Mouse (Mus musculus): ENCODE data around the gene Abhd8.
"Not testable (repeated sequence)": the region's sequence is repeated elsewhere in the genome, so short reads cannot be mapped to it uniquely, and the experiment has no call there.

The Abhd8 gene

DNA sequence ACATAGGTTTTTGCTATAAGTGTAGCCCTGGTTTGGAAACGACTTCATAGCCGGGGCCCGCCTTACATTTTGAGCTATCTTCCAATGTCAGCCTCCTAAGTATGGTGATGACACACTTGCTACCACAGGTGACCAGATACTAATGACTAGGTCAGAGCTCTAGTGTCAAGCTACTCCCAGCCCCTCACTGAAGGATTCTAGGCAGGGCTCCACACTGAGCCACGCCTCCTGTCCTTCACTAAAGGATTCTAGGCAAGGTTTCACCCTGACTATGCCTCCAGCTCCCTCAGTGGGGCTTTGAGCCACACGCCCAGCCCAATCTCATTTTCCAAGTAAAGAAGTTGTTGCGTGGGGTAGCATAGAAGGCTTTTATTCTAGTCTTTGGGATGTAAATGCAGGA is 2.7 kb downstream of the Abhd8 start:
- no peak for DNase-seq (ENCODE audit: low spot score)

GRCm38 (mm10) chr8:71457659-71458270 is 5.7 kb downstream of the Abhd8 start:
- DNase-seq (ENCODE audit: low spot score), result no peak

DNA sequence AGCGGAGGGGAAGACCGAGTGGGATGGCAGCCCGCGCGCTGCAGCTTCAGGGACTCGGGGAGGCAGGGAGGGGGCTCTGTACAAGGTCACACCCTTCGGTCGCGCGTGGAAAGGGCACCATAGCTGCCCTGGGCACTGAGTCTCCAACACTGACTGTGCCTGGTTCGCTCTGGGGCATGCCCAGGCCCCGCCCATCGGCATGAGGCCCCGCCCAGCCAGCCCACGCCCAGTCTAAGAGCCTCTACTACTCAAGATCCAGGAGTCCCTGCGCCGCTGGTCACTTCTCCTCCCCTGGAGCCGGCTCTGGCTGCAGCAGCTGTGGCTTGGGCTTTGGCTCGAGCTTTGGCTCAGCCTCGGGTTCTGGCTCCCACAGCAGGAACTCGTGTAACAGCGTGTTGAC is 6.5 kb downstream of the Abhd8 start:
- DNase-seq (ENCODE audit: low spot score), result peak; percentile 48

- DNase-seq (ENCODE audit: low spot score), result no peak
These were observed 8.8 kb downstream of the Abhd8 start for GRCm38 (mm10) chr8:71454668-71455067.

- no peak for DNase-seq (ENCODE audit: low spot score)
These were observed 10.8 kb downstream of the Abhd8 start for GRCm38 (mm10) chr8:71452669-71453068.

GRCm38 (mm10) chr8:71451777-71452176 is 11.7 kb downstream of the Abhd8 start:
- no peak for DNase-seq (ENCODE audit: low spot score)

DNA sequence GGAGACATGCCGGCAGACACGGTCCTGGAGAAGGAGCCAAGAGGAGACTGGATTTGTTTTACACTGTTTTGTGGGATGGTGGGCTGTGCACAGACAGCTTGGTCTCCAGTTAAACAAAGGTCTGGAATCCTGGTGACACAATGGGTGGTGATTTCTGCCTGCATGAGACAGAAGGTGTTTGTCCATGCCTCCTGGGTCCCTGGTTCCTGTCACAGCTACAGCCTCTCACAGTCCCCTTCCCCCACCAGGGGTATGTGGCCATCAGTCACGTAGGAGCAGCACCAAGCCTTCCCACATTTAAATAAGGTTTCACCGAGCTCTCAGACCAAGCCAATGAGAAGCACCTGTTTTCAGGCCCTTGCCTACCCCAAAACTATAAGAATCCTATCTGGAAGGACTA is 12.1 kb downstream of the Abhd8 start:
- no peak for DNase-seq (ENCODE audit: low spot score)

- no peak for DNase-seq (ENCODE audit: low spot score)
These were observed 18.4 kb downstream of the Abhd8 start for GRCm38 (mm10) chr8:71445096-71445495.

GRCm38 (mm10) chr8:71441404-71441803 is 22.1 kb downstream of the Abhd8 start:
- peak; percentile 67 for DNase-seq (ENCODE audit: low spot score)

GRCm38 (mm10) chr8:71437041-71437440 is 26.4 kb downstream of the Abhd8 start:
- no peak for DNase-seq (ENCODE audit: low spot score)

- not testable (repeated sequence) for DNase-seq (ENCODE audit: low spot score)
These were observed 30.5 kb downstream of the Abhd8 start for GRCm38 (mm10) chr8:71432935-71433334.

DNA sequence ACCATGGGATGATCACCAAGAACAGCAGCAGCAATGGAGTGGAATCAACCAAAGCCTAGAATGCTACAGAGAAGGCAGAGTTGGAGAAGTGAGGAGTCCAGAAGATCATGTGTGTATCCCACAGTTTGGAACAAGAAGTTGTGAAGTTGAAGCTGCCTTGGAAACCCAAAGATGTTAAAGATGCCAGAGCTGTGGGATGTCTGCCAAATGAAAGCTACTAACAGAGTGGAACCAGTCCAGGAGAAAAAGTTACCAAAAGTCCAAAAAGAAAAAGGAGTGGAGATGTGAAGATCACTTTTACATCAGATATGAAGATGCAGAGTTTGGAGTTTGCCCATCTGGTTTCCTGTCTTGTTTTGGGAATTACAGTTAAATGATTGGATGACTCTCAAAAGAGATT is 41.3 kb downstream of the Abhd8 start:
- no peak for DNase-seq (ENCODE audit: low spot score)

DNA sequence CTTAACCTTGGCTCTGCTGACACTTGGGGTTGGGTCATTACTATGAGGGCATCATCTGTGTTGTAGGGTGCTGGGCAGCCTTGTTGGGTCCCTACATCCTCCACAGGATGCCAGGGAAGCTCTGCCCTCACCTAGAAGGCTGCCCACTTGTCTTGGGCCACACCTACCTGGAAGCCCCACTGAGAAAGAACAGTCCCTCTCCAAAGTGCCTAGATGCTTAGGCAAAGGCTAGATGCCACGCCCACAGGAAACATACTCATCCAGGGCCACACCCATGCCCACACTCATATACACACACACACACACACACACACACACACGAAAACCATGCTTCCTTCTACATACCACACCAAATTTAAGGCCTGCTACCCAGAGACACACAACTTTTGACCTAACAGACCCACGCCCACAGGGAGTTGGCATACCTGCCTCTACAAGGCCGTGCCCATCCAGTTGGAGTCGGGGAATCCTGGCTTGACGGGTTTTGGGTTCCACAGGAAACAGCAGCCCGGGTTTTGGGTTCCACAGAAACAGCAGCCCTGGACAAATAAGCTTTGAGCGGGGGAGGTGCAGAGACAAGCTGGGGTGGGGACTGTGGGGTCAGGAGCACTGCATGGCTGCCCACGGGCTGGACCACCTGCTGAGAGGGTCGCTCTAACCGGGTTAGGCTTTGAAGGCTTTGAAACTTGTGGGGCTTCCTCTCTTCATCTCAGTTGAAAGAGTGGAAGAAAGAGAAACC is 51.8 kb downstream of the Abhd8 start:
- no peak for DNase-seq (ENCODE audit: low spot score)

- no peak for DNase-seq (ENCODE audit: low spot score)
These were observed 55.2 kb downstream of the Abhd8 start for GRCm38 (mm10) chr8:71408231-71408630.

DNA sequence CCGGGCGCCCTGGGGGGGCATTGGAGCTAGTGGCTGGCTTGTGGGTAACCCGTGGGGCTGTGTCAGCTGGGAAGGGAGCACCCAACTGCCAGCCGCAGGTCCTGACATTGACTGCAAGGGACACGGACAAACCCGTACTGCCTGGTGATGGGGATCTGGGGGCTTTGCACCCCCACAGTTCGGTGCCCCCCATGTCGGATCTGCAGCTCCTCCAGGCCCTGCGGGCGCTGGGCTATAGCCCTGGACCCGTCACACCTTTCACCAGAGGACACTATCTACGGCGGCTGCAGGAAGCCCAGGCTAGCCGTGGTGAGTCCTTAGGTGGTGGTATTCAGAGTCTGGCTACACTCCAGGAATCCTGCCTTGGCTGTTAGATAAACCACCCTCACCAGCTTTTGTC is 56.0 kb downstream of the Abhd8 start:
- DNase-seq (ENCODE audit: low spot score), result no peak

Data from c-Kit-positive CD71-positive TER-119-positive erythroid progenitor cells, embryonic 14.5 days (primary cell).